Mouse (Mus musculus) spleen, adult 2 months (tissue): ENCODE data around the gene Rgsl1.

Experiments
- CTCF ChIP-seq: fragments of 200-500 bp; IDR thresholded peaks from 2 replicates; pipeline ENCODE4 v1.5.1; 2011; ENCODE audit warnings: mild to moderate bottlenecking, inconsistent platforms; ENCODE audit not compliant: insufficient read depth, insufficient read length, insufficient replicate concordance; ENCODE audit errors: extremely low read depth
- POLR2A ChIP-seq: fragments of 200-500 bp; IDR thresholded peaks from 2 replicates; pipeline ENCODE4 v1.6.1; 2011; ENCODE audit warnings: low read depth, low read length, inconsistent platforms

DNA sequence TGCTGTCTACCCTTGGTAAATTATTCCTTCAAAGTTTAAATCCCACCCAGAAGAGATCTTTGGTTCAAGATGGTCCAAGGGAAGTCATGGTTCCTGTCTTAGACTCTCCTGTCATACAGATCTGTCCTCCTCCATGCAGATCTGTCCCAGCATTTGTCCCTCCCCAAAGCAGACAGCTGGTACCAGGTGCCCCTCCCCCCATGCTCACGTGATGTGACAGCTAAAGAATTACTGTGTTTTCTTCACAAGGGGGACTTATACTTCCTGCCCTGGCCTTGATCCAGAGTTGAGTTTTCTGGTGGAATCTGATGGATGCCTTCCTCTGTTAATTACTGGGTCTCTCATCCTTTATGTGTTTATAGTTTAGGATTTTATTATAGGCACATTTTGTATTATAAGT, 95.4 kb downstream of the Rgsl1 start:
- TF ChIP-seq CTCF (no peak), POLR2A (no peak)
